Mouse (Mus musculus): Measurements from ENCODE around the gene Car6.

GRCm38 (mm10) chr4:150204877-150205276 is 3.7 kb upstream of the Car6 start:
- TF ChIP-seq ZNF384 (IDR thresholded peaks at IDR 0.05; ENCODE audit: low read depth, low read length) (no peak), CHD2 (IDR thresholded peaks at IDR 0.05; ENCODE audit: low read depth, low read length) (no peak), ZC3H11A (IDR thresholded peaks at IDR 0.05; ENCODE audit: borderline replicate concordance, low read depth, low read length) (no peak), MAFK (IDR thresholded peaks at IDR 0.05; ENCODE audit: insufficient read depth, low read depth, low read length) (no peak)
